13 mouse cellular contexts compared by ENCODE assay signal in the genomic region with DNA sequence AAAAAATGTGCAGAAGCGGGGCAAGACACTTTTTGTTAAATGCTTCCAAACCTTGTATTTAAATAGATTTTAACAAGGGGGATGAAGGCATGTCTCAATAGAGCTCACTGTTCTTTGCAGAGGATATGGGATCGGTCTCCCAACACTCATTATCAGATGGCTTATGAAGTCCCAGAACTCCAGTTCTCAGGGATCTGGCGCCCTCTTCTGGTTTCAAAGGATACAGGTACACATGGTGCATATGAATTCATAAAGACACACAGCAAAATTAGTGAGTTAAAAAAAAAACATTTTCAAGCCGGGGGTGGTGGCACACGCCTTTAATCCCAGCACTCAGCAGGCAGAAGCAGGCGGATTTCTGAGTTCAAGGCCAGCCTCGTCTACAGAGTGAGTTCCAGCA. TPM values are rescaled to one million over a fixed set of nuclear protein-coding genes. Genes with fewer than 3 reads are reported as not detected.
A peak's percentile ranks its signal among the peaks of the same experiment; 100 is the strongest.
DNase-seq lines count a peak whose midpoint lies in the region; TF ChIP-seq lines count a peak whose summit lies in the region.
"Had no signal": no experiment of that assay in that cellular context is flagged by ENCODE, and none has a peak within 500 bp of the region (broad histone marks: within the 10 kb centered on the region; RNA-seq: fewer than 3 reads in every experiment).

No protein-coding gene starts in this region.

- peak; percentile 65 to 80 for DNase-seq in cerebellum, postnatal 14 days
- no peak for DNase-seq in cerebellum, adult 11 months
- no peak for DNase-seq in layer of hippocampus, adult 2 months (ENCODE audit: low spot score in 2 of 2)
- DNase-seq in layer of hippocampus, adult 9-10 months (ENCODE audit: low spot score): no peak
- peak; percentile 66 for DNase-seq in 416B (ENCODE audit: low read depth)
- DNase-seq in brain, embryonic 14.5 days (ENCODE audit: low read depth): peak; percentile 57
- DNase-seq in testis, postnatal 14 days (ENCODE audit: low spot score): no peak
- no peak for DNase-seq in neural tube, embryonic 10.5 days (ENCODE audit: extremely low spot score, low spot score)
- DNase-seq: layer of hippocampus, postnatal 36 days had no signal

- TF ChIP-seq CTCF in layer of hippocampus, adult 2 months (conservative IDR thresholded peaks at IDR 0.05): peak; percentile 66
- TF ChIP-seq CTCF in brain, embryonic 14.5 days (IDR thresholded peaks at IDR 0.05; ENCODE audit: borderline replicate concordance, extremely low read depth, insufficient read depth, insufficient read length): peak; percentile 34; the same call in 1 of the 2 replicates

- no peak overlapping the region for H3K27ac ChIP-seq in layer of hippocampus, adult 2 months
- H3K27ac ChIP-seq: forebrain, embryonic 15.5 days; heart, embryonic 10.5 days; hindbrain, embryonic 13.5 days; liver, embryonic 15.5 days had no signal

- H3K4me3 ChIP-seq in layer of hippocampus, adult 2 months: no peak overlapping the region
- H3K4me3 ChIP-seq: forebrain, embryonic 15.5 days; heart, embryonic 10.5 days; hindbrain, embryonic 13.5 days; liver, embryonic 15.5 days had no signal

- no peak for TF ChIP-seq POLR2A in brain, embryonic 14.5 days (IDR thresholded peaks at IDR 0.05; ENCODE audit: borderline replicate concordance, extremely low read depth, insufficient read depth, insufficient read length, poor library complexity, severe bottlenecking)

RNA-seq across cellular contexts. Expression of a gene that starts 2.6 kb away (rescaled TPM):
- total RNA-seq in layer of hippocampus, adult 2 months (2021): 100 to 1,000 TPM; 112 to 130 TPM
- polyA plus RNA-seq in brain, embryonic 14.5 days (2012; rRNA removed): 98.4 and 105 TPM in 2 replicates

RNA-seq across cellular contexts. Expression of a gene that starts 6.6 kb away (rescaled TPM):
- total RNA-seq in layer of hippocampus, adult 2 months (2021): 10 to 100 TPM; 57.0 to 60.8 TPM
- polyA plus RNA-seq in brain, embryonic 14.5 days (2012; rRNA removed): 24.1 and 41.3 TPM in 2 replicates

Comparison
In these comparisons a context has a peak if more than half of its experiments do, and no peak if none do; other contexts are left out.
1. DNase-seq: peak in cerebellum, postnatal 14 days (2 of 2), 416B (single experiment) and brain, embryonic 14.5 days (single experiment); none in cerebellum, adult 11 months (single experiment), layer of hippocampus, adult 2 months (0 of 2), layer of hippocampus, adult 9-10 months (single experiment), testis, postnatal 14 days (single experiment) and neural tube, embryonic 10.5 days (single experiment).